In genomic region chr4:149830551-149831192, GRCm38 (mm10) we compare ENCODE assay signal across 13 mouse cellular contexts. TPM values are rescaled to one million over a fixed set of nuclear protein-coding genes. Genes with fewer than 3 reads are reported as not detected.
DNase-seq lines count a peak whose midpoint lies in the region; ATAC-seq lines count a peak whose summit lies in the region.
"Had no signal": no experiment of that assay in that cellular context is flagged by ENCODE, and none has a peak within 500 bp of the region (broad histone marks: within the 10 kb centered on the region; RNA-seq: fewer than 3 reads in every experiment).

No protein-coding gene starts in this region.

- ATAC-seq in intestine, embryonic 16.5 days = no peak

- H3K4me2 ChIP-seq in intestine, embryonic 16.5 days (ENCODE audit: low read depth, low read length) = no peak overlapping the region
- H3K4me2 ChIP-seq: hindbrain, embryonic 13.5 days had no signal

- H3K36me3 ChIP-seq in heart, embryonic 10.5 days = no peaks in the 10 kb centered on the region
- no peaks in the 10 kb centered on the region for H3K36me3 ChIP-seq in limb, embryonic 10.5 days
- H3K36me3 ChIP-seq in intestine, embryonic 16.5 days (ENCODE audit: control insufficient read depth, insufficient read depth, low read length) = no peaks in the 10 kb centered on the region
- H3K36me3 ChIP-seq: hindbrain, embryonic 13.5 days had no signal

- WGBS in heart, embryonic 10.5 days = 70% methylated on average over 20 of the region's 20 CpGs
- WGBS in limb, embryonic 10.5 days = 67% methylated on average over 20 of the region's 20 CpGs
- 79% methylated on average over 20 of the region's 20 CpGs for WGBS in intestine, embryonic 16.5 days

- no peak overlapping the region for H3K4me3 ChIP-seq in heart, embryonic 10.5 days
- no peak overlapping the region for H3K4me3 ChIP-seq in limb, embryonic 10.5 days
- no peak overlapping the region for H3K4me3 ChIP-seq in intestine, embryonic 16.5 days (ENCODE audit: low read length)
- H3K4me3 ChIP-seq: hindbrain, embryonic 13.5 days had no signal

- no peaks in the 10 kb centered on the region for H3K9me3 ChIP-seq in heart, embryonic 10.5 days
- no peaks in the 10 kb centered on the region for H3K9me3 ChIP-seq in limb, embryonic 10.5 days (replicated peaks)
- 0 out of 2 replicates have a peak, but pooled peaks cover 5% of the 10 kb centered on the region for H3K9me3 ChIP-seq in intestine, embryonic 16.5 days (ENCODE audit: control insufficient read depth, low read length)
- H3K9me3 ChIP-seq: hindbrain, embryonic 13.5 days had no signal

- H3K27me3 ChIP-seq in heart, embryonic 10.5 days (ENCODE audit: insufficient read depth, poor library complexity, severe bottlenecking) = no peaks in the 10 kb centered on the region
- H3K27me3 ChIP-seq in limb, embryonic 10.5 days (ENCODE audit: low read depth, poor library complexity, severe bottlenecking) = no peaks in the 10 kb centered on the region
- H3K27me3 ChIP-seq in intestine, embryonic 16.5 days (replicated peaks; ENCODE audit: control insufficient read depth, insufficient read depth, low read length) = no peaks in the 10 kb centered on the region
- H3K27me3 ChIP-seq: hindbrain, embryonic 13.5 days had no signal

- no peak overlapping the region for H3K27ac ChIP-seq in heart, embryonic 10.5 days
- peak overlapping the region; percentile 71 for H3K27ac ChIP-seq in limb, embryonic 10.5 days
- no peak overlapping the region for H3K27ac ChIP-seq in intestine, embryonic 16.5 days (ENCODE audit: low read length)
- H3K27ac ChIP-seq: hindbrain, embryonic 13.5 days had no signal

- H3K9ac ChIP-seq in intestine, embryonic 16.5 days (ENCODE audit: low read depth, low read length) = no peak overlapping the region
- H3K9ac ChIP-seq: hindbrain, embryonic 13.5 days had no signal

- peak; percentile 99 for DNase-seq in heart, adult 11 months
- no peak for DNase-seq in heart, embryonic 10.5 days (ENCODE audit: low spot score)
- peak; percentile 55 to 65 for DNase-seq in gastrocnemius, postnatal 36 days
- no peak for DNase-seq in limb, embryonic 10.5 days (ENCODE audit: low spot score)
- DNase-seq in lung, postnatal 14 days = peak; percentile 59
- DNase-seq in frontal cortex, postnatal 25 days (ENCODE audit: low spot score in 2 of 2) = no peak
- no peak for DNase-seq in layer of hippocampus, adult 9-10 months (ENCODE audit: low spot score)
- DNase-seq: cerebellum, adult 18-20 months; kidney, adult 18-20 months; right cerebral cortex, adult 18-20 months; thymus, adult 2 months had no signal

- H3K4me1 ChIP-seq in heart, embryonic 10.5 days = peaks cover 10% of the 10 kb centered on the region; the same call in 1 of the 2 replicates
- H3K4me1 ChIP-seq in limb, embryonic 10.5 days = peaks cover 27% of the 10 kb centered on the region
- H3K4me1 ChIP-seq in intestine, embryonic 16.5 days (ENCODE audit: control insufficient read depth, insufficient read depth, low read length) = no peaks in the 10 kb centered on the region
- H3K4me1 ChIP-seq: hindbrain, embryonic 13.5 days had no signal

- intact Hi-C loops in gastrocnemius, postnatal 36 days (cut with DNase I) = no loop called here

RNA-seq across cellular contexts. Expression of gene Slc25a33, which starts 56.6 kb away (rescaled TPM):
- polyA plus RNA-seq in heart, embryonic 10.5 days (2016; fragmentation: Nextera tagmentation; extraction: Ambion mirVana) = 9.0 and 15.5 TPM in 2 replicates
- total RNA-seq in gastrocnemius, postnatal 36 days (2021) = 10 to 100 TPM; 10.8 to 12.5 TPM
- polyA plus RNA-seq in limb, embryonic 10.5 days (2016; fragmentation: Nextera tagmentation; extraction: Ambion mirVana) = 24.5 and 25.4 TPM in 2 replicates
- 6.8 and 9.1 TPM in 2 replicates for polyA plus RNA-seq in intestine, embryonic 16.5 days (2015; fragmentation: Nextera tagmentation; extraction: Ambion mirVana)

Comparison
In these comparisons a context has a peak if more than half of its experiments do, and no peak if none do; other contexts are left out.
1. DNase-seq: peak in heart, adult 11 months (single experiment), gastrocnemius, postnatal 36 days (2 of 2) and lung, postnatal 14 days (single experiment); none in heart, embryonic 10.5 days (single experiment), limb, embryonic 10.5 days (single experiment), frontal cortex, postnatal 25 days (0 of 2) and layer of hippocampus, adult 9-10 months (single experiment).